Mouse (Mus musculus) T-cell, adult 2 months (primary cell): ENCODE results near the gene Ppip5k1.

Experiments used
- DNase-seq: peaks from one replicate; pipeline ENCODE4 v3.0.0; 2022; ENCODE audit warnings: low spot score

Gene Ppip5k1

DNA sequence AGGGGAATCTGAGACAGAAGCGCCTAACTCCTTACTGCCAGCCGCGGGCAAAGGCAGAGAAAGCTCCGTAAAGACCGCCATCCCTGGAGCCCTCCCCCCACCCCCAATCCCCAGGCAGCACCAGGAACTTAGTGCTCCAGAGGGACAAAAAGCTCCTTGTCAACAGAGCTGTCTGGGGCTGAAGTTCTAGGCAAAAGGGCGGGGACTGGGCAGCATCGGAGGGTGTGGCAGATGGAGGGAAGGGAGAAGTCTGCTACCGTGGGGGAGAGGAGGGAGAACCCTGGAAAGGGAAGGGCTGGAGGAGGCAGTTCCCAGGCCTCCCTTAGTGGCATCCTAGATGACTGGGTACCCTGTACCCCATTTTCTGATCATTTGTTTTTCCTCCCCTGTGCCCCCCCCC, 57.1 kb downstream of the Ppip5k1 start:
- DNase-seq: no peak

DNA sequence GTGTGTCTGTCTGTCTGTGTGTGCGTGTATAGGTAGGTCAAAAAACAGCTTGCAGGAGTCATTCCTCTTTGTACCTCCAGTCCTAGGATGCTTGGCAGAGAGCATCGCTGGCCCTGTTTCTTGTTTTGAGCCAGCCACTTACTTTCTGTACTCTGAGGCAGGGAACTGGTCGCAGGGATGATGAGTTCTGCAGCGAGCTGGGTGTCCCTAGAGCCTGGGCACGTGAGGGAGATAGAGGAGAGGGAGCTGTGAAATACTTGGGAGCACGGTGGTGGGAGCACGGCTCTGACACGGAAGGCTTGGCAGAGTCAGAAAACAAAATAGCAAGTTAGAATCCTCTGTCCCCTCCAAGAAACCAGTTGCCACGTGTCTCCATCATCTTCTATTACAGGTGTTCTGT, 57.5 kb downstream of the Ppip5k1 start:
- DNase-seq: no peak

DNA sequence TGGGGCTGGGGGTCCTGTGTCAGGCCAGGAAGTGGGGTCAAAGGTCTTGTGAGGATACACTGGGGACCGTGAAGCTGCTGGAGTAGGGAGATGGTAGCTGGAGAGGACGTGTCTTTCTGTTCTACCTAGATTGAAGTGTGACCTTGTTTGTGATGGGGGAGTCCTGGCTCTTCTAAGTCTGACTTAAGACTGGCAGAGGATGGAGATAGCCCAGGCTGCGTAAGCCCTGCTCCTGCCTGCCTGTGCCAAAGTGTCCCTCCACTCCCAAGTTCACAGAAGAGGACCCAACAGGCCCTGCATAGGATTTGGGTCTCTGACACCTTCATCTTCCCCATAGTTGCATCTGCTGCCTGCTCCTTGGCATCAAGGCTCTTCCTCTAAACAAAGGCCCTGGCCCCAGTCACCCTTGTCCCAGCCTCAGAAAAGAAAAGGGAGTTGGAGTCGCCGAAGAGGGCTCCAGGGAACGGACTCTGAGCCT, 58.4 kb downstream of the Ppip5k1 start:
- no peak for DNase-seq

DNA sequence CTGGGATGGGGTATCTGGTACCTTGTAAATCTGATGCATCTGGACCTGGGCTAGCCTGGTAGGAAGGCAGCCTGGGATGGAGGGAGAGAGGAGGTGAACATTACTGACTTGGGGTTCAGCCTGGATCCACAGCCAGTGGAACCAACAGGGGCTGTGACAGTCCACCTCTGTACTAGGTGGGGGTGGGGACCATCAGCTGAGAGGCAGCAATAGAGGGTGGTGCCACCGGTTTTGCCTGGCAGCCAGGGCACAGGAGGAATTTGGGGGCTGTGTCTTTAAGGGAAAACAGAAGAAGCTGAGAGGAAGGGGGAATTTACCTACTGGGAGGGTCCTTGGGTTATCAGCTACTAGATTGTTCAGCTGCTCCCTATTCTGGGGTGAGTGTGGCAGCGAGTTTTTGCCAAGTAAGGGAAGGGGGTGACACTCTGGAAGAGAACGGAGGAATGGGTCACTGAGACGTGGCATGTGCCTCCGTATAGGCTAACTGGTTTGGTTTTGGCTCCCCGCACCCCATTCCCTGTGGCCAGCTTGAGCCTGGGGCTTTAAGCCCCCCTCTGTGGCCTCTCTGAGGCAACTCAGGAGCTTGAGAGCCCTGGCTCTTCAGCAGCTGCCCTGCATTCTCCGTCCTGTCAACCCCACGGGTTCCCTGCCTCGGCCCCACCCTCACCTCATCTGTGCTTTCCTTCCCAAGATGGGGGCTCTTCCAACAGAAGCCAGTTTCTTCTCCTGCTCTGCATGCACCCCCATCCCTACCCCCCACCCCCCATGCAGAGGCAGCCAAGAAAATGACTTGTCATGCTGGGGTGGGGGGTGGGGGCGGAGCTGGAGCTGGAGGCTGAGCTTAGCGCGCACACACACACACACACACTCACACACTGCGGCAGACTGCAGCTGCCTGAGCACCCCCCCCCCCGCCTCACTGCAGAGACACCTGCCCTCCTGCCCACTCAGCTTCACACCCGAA, 59.3 kb downstream of the Ppip5k1 start:
- no peak for DNase-seq

DNA sequence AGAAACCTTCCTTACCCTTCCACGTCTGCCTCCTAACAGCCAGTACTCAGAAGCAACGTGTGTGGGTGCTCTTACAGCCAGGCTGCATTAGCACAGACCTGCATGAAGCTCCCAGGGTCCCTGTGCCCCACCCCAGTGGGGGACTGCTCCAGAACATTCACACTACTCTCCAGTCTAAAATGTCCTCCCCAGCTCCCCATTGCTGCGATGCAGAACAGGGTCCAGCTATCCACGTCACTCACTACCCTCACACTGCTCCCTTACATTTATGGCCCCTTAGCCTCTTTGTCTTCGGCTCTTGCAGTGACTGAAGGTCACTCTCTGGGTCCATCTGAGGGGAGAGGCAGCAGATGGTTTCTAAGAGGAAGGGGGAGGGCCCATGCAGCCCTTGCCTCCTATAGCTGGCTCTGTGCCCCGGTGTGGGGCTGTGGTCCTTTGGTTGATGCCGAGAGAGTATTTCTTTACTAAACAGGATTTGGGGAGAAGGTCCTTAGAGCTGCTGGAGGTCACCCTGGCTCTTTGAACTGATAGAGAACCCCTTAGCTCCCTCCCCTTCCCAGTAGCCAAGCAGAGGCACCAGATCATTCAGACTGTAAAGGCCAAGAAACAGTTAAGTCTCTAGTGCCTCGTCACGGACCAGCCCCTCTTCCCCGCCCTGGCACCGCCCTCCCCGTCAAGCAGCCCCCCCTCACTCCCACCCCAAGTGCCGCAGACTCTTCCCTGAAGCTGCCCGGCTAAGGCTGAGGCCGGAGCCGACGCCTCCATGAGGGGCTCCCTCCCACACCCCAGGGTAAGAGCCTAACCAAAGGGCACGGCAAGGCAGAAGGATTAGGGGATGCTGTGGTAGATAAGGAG, 60.2 kb downstream of the Ppip5k1 start:
- no peak for DNase-seq

DNA sequence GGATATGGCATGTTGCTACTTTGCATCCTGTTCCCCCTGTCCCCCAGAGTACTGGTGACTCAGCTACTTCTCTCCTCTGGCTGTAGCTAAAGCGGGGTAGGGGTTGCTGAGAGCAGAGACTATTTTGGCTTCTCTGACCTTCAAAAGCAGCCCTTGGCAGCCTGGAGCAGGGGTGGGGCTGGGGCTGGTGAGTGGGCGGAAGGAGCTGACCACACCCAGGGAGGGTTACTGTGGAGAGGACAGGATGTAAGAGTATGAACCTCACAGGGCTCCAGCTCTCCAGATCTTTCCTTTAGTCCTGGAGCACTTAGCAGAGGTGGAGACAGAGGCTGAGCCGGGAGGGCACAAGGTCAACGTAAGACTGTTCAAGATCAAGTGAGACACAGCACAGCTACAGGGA, 61.0 kb downstream of the Ppip5k1 start:
- DNase-seq: no peak

DNA sequence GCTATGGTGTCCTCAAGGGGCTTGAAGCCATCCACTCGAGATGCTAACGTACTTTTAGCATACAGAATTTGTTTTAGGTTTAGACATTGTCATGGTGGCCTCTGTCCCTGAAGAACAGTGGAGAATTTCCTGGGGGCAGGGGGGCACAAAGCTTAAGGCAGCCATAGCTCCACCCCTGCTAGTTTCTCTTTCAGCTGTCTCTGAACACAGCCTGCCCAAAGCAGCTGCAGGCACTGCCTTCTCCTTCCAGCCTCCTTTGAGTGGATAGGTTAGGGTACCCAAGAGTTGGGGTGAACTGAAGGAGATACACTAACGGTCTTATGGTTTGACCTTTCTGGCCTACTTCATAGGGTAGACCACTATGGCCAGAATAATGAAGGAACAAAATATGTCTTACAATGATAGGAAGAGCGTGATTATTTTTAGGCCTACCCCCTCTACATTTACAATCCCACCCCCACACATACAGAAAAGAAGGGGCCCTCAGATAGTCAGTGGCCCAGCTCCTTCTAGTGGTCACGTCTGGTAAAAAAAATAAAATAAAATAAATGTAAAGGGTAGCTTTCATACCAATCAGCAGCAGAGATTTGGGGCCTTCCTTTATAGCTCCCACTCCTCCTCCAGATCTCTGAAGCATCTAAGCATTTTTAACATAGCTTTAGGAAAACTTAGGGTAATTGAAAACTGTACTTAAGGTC, 62.7 kb downstream of the Ppip5k1 start:
- no peak for DNase-seq

DNA sequence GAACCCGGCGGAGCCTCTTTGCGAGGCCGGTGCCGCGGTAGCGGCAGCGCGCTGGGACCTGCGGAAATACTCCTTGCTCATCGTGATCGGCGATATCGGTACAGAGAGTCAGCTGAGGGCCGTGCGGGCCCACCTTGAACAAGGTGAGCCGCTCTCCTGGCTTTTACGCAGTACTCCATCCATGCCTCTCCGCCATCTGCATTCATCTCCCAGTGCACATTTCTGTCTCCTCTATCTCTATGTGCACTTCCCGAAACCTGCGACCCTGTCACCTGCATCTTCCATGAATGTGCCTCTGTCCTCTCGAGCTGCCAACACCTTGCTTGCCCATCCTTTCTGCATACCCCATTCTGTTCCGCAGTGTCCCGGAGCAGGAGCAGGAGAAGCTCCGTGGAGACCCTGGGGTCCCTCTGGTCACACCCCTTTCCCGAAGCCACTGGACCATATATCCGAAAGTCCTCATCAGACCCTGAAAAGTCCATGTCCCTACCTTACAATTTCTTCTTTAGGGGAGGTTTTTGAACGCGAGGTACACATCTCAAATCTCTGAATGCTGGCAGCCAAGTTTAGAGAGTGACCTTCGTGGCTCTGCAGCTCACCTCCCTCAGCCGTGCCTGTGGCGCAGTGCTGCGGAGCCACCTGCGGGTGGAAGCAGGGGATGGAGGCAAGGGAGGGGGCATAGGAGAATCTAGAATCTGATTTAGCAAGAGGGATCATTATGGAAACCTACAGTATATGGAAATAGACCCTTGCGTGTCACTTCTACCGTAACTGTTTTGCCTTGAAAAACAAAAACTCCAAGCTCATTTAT, 65.3 kb downstream of the Ppip5k1 start:
- DNase-seq: no peak

DNA sequence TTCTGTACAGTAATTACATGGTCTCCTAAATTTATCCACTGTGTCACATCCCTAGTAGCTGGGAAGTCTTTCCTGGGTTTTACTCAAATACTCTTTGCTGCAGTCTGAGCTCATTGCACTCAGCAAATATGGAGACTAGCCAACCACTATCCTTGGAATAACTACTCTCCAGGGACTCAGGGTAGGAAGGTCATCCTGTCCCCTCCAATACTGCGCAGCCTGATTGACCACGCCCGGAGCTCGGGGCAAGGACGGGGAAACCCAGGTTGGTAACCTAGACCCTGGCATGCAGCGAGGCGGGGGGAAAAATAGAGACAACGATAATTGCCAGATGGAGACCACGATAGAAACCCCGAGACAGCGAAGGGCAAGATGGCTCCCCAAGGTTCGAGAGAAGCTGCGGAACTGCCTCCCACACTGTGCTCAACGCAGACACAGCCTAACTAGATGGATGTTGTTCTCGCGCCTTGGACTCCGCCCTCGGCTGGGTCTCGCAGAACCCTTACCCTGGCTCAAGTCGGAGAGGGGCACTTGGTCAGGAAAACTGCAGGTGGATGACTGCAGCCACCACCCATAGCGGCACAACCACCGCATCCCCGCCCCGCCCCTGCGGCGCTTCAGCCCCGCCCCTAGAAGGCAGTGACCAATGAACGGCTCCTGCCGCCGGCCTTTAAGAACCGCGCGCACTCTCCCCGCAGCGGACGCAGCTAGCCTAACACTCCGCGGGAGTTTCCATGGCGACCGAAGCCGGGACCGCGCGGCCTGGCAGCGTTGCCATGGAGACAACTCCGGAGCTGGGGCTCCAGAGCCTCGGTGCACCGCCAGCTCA, 66.1 kb downstream of the Ppip5k1 start, which contains the start of gene Map1a:
TSS of gene Map1a (plus strand) at position 700 of the 829 bp plus-strand sequence.
- DNase-seq: peak; percentile 91

DNA sequence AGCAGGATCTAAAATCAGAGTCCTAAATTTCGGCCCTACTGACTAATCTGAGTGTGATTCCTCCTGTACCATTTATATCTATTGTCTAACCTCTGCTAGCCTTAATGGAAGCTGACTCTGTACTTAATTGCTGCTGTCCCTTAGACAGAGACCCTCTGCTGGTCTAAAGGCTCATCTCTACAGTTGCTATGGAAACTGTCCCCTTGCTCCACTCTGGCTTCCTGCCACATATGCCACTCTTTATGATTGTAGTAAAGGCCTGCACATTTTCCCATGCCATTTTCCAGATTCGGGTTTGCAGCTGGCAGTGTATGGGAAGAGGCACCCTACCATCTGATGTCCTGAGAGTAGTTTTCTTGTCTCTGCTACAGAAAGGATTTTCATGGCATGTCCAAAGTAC, 67.3 kb downstream of the Ppip5k1 start:
- no peak for DNase-seq

DNA sequence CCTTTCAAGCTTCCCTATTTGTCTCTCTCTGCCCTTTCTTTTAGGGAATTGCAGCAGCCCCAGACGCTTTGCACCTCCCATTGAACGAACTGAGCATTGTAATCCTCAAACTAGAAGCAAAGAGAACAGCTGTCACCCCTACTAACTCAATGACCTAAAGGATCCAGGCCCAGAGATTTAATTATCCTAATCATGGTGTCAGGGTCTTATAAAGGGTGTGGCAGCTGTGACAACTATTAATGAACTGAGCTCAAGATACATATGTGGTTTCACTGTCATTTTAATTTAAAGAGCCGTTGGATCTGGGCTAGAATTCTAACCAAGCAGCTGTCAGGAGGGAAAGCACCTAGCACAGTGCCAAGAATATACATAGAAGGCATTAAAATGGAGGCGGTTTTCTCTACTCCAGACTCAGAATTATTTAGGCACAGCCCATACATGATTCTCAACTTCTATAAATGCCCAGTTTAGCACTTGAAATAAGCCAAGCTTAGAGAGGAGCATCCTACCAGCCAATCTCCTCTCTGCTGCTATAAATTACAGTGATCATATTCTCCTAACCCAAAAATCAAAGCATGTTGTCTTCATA, 83.2 kb downstream of the Ppip5k1 start:
- no peak for DNase-seq

DNA sequence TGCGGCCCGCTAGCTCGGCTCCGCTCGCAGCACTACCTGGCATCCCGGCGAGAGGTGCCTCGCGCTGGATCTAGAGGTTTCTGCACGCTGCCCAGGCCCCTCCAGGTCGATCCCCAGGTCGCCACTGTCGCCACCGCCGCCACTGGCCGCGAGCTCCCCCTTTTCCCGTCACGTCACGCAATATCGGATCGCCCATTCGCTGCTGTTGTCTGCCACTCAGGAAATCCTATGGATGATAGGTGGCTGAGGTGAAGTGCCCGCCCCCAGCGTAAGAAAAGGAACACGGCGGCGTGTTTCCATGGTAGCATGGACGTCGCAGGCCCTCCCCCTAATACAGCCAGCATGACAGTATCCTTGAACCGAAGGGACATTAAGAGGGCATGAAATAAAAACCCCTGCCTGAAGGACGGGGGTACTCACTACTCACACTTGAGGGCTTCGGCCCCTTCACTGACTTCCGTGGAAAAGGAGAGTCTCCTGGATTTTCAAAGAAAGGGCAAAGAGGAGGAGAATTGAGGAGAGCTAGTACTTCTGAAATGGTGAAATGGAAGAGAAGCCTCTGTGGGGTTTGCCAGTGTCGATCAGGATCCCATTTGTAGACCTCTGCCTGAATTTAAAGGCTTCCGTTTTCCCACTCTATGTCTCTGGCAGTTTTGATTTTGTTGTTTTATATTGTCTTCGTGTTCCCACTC, 83.8 kb downstream of the Ppip5k1 start, which contains the start of gene Trp53bp1:
TSS of gene Trp53bp1 (minus strand) at position 172 of the 692 bp plus-strand sequence.
- DNase-seq: peak; percentile 92

DNA sequence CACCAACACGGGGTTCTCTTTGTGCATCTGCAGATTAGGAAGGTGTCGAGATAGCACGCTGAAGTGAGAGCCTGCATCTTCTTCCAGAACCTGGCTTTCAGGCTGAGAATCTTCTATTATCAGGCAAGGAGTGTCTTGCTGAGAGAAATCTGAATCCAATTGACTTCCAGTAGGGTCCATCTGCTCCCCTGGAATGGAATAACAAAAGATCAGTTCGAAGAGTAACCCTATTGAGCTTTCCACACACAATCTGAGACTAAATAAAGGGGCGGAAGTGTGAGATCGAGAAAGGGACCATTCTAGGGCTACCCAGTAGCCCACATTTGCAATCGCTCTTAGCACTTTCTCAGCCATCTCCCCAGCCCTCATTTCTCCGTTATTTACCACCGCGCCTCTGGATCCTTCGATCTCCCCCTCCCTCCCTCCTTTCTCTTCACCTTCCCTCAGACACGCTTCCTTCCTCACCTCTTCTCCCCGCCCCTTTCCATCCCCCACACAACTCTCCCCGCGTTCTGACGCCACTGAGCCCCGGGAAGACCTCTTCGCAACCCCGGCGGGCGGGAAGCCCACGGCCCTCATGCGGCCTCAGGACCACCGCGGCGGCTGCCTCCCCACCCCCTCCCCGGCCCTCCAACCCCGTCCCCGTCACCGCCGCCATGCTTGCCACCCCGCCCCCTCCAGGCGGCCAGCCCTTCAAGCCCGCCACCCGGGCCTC, 84.5 kb downstream of the Ppip5k1 start:
- DNase-seq: no peak

DNA sequence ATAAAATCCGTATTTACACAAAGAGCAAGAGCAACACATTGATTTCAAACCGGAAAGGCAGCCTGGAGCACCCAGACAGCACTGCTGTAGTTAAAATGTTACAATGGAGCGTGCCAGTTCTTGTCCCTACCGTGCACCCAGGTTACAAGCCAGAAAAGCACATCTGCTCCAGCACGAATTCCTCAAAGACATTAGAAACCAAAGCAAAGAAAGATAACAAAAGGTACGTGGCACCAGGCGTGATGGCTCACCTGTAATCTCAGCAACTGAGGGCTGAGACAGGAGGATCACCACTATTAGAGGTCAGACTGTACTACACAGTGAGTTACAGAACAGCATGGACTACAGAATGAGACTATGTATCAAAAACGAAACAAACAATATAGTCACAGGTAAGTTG, 86.8 kb downstream of the Ppip5k1 start:
- no peak for DNase-seq
